Mouse (Mus musculus): ENCODE measurements around the gene Foxj2. TPM values are rescaled to one million over a fixed set of nuclear protein-coding genes. Genes with fewer than 3 reads are reported as not detected.

Gene Foxj2
- total RNA-seq, 2 experiments from 2014 or later, result 26.7 to 29.4 TPM

GRCm38 (mm10) chr6:122811771-122812600 is 7.7 kb upstream of the Foxj2 start:
- DNase-seq (ENCODE audit: low spot score in 2 of 2), result no peak

GRCm38 (mm10) chr6:122812716-122813115 is 7.0 kb upstream of the Foxj2 start:
- no peak for DNase-seq (ENCODE audit: low spot score in 2 of 2)

- DNase-seq (ENCODE audit: low spot score in 2 of 2), result no peak
Observed at GRCm38 (mm10) chr6:122813640-122814039, 6.1 kb upstream of the Foxj2 start.

- no peak for DNase-seq (ENCODE audit: low spot score in 2 of 2)
Observed at GRCm38 (mm10) chr6:122820071-122820798, 521 bp downstream of the Foxj2 start.

GRCm38 (mm10) chr6:122820799-122821650 is 1.3 kb downstream of the Foxj2 start:
- no peak for DNase-seq (ENCODE audit: low spot score in 2 of 2)

- no peak for DNase-seq (ENCODE audit: low spot score in 2 of 2)
Observed at GRCm38 (mm10) chr6:122821822-122822221, 2.1 kb downstream of the Foxj2 start.

GRCm38 (mm10) chr6:122824086-122824485 is 4.4 kb downstream of the Foxj2 start:
- no peak for DNase-seq (ENCODE audit: low spot score in 2 of 2)

GRCm38 (mm10) chr6:122825166-122825565 is 5.5 kb downstream of the Foxj2 start:
- DNase-seq (ENCODE audit: low spot score in 2 of 2), result no peak

GRCm38 (mm10) chr6:122825923-122826742 is 6.4 kb downstream of the Foxj2 start:
- DNase-seq (ENCODE audit: low spot score in 2 of 2), result peak; percentile 86 to 91

- peak in 1 of 2 experiments; percentile 32 for DNase-seq (ENCODE audit: low spot score in 2 of 2)
Observed at GRCm38 (mm10) chr6:122828086-122828485, 8.4 kb downstream of the Foxj2 start.

GRCm38 (mm10) chr6:122832880-122833279 is 13.2 kb downstream of the Foxj2 start:
- no peak for DNase-seq (ENCODE audit: low spot score in 2 of 2)

GRCm38 (mm10) chr6:122834365-122834764 is 14.7 kb downstream of the Foxj2 start:
- DNase-seq (ENCODE audit: low spot score in 2 of 2), result peak in 1 of 2 experiments; percentile 31

GRCm38 (mm10) chr6:122836974-122837373 is 17.3 kb downstream of the Foxj2 start:
- no peak for DNase-seq (ENCODE audit: low spot score in 2 of 2)

- no peak for DNase-seq (ENCODE audit: low spot score in 2 of 2)
Observed at GRCm38 (mm10) chr6:122837539-122837938, 17.8 kb downstream of the Foxj2 start.

- no peak for DNase-seq (ENCODE audit: low spot score in 2 of 2)
Observed at GRCm38 (mm10) chr6:122843759-122844158, 24.0 kb downstream of the Foxj2 start.

GRCm38 (mm10) chr6:122852696-122853095 is 33.0 kb downstream of the Foxj2 start:
- no peak for DNase-seq (ENCODE audit: low spot score in 2 of 2)

- DNase-seq (ENCODE audit: low spot score in 2 of 2), result no peak
Observed at GRCm38 (mm10) chr6:122854552-122854951, 34.8 kb downstream of the Foxj2 start.

- no peak for DNase-seq (ENCODE audit: low spot score in 2 of 2)
Observed at GRCm38 (mm10) chr6:122855955-122856354, 36.2 kb downstream of the Foxj2 start, which contains the start of gene C3ar1. Gene C3ar1, minus strand, starts transcription at chr6:122856161.

- DNase-seq (ENCODE audit: low spot score in 2 of 2), result no peak
Observed at GRCm38 (mm10) chr6:122862434-122862833, 42.7 kb downstream of the Foxj2 start.

- DNase-seq (ENCODE audit: low spot score in 2 of 2), result no peak
Observed at GRCm38 (mm10) chr6:122862871-122863270, 43.2 kb downstream of the Foxj2 start.
